ENCODE assay signal across 20 mouse cellular contexts in genomic region chr2:29422126-29422840, GRCm38 (mm10).
DNase-seq lines count a peak whose midpoint lies in the region; ATAC-seq and TF ChIP-seq lines count a peak whose summit lies in the region.
"Had no signal": no experiment of that assay in that cellular context is flagged by ENCODE, and none has a peak within 500 bp of the region (broad histone marks: within the 10 kb centered on the region; RNA-seq: fewer than 3 reads in every experiment).

No protein-coding gene starts in this region.

- H3K4me3 ChIP-seq in forebrain, embryonic 13.5 days: no peak overlapping the region
- no peak overlapping the region for H3K4me3 ChIP-seq in forebrain, postnatal 0 days (ENCODE audit: low read depth, low read length)
- H3K4me3 ChIP-seq in lung, embryonic 15.5 days: no peak overlapping the region
- H3K4me3 ChIP-seq: embryonic facial prominence, embryonic 13.5 days; heart, embryonic 12.5 days; intestine, embryonic 15.5 days; kidney, embryonic 15.5 days; limb, embryonic 12.5 days; neural tube, embryonic 13.5 days had no signal

- H3K4me2 ChIP-seq in forebrain, embryonic 13.5 days: no peak overlapping the region
- no peak overlapping the region for H3K4me2 ChIP-seq in forebrain, postnatal 0 days (ENCODE audit: low read depth)
- H3K4me2 ChIP-seq in lung, embryonic 15.5 days: no peak overlapping the region
- H3K4me2 ChIP-seq: embryonic facial prominence, embryonic 13.5 days; heart, embryonic 12.5 days; intestine, embryonic 15.5 days; kidney, embryonic 15.5 days; limb, embryonic 12.5 days; neural tube, embryonic 13.5 days had no signal

- H3K27ac ChIP-seq in forebrain, embryonic 13.5 days: peak overlapping the region; percentile 37
- no peak overlapping the region for H3K27ac ChIP-seq in forebrain, postnatal 0 days (ENCODE audit: low read depth, low read length)
- peak overlapping the region; percentile 38; the same call in 1 of the 2 replicates for H3K27ac ChIP-seq in lung, embryonic 15.5 days
- H3K27ac ChIP-seq: embryonic facial prominence, embryonic 13.5 days; intestine, embryonic 15.5 days; kidney, embryonic 15.5 days; limb, embryonic 12.5 days; liver, embryonic 14.5 days had no signal

- H3K9me3 ChIP-seq in forebrain, embryonic 13.5 days (replicated peaks): no peaks in the 10 kb centered on the region
- H3K9me3 ChIP-seq in forebrain, postnatal 0 days (ENCODE audit: low read length): no peaks in the 10 kb centered on the region
- no peaks in the 10 kb centered on the region for H3K9me3 ChIP-seq in lung, embryonic 15.5 days
- H3K9me3 ChIP-seq: embryonic facial prominence, embryonic 13.5 days; heart, embryonic 12.5 days; intestine, embryonic 15.5 days; kidney, embryonic 15.5 days; limb, embryonic 12.5 days; neural tube, embryonic 13.5 days had no signal

- no peaks in the 10 kb centered on the region for H3K36me3 ChIP-seq in forebrain, embryonic 13.5 days (ENCODE audit: poor library complexity, severe bottlenecking)
- no peaks in the 10 kb centered on the region for H3K36me3 ChIP-seq in forebrain, postnatal 0 days (ENCODE audit: insufficient read depth)
- no peaks in the 10 kb centered on the region for H3K36me3 ChIP-seq in lung, embryonic 15.5 days
- H3K36me3 ChIP-seq: embryonic facial prominence, embryonic 13.5 days; heart, embryonic 12.5 days; intestine, embryonic 15.5 days; kidney, embryonic 15.5 days; limb, embryonic 12.5 days; neural tube, embryonic 13.5 days had no signal

- peaks cover 65% of the 10 kb centered on the region for H3K4me1 ChIP-seq in forebrain, embryonic 13.5 days
- H3K4me1 ChIP-seq in forebrain, postnatal 0 days (ENCODE audit: insufficient read depth): 0 out of 2 replicates have a peak, but pooled peaks cover 2% of the 10 kb centered on the region
- H3K4me1 ChIP-seq in lung, embryonic 15.5 days: peaks cover 19% of the 10 kb centered on the region
- H3K4me1 ChIP-seq: embryonic facial prominence, embryonic 13.5 days had no signal

- H3K9ac ChIP-seq in forebrain, embryonic 13.5 days: no peak overlapping the region
- no peak overlapping the region for H3K9ac ChIP-seq in forebrain, postnatal 0 days
- no peak overlapping the region for H3K9ac ChIP-seq in lung, embryonic 15.5 days
- H3K9ac ChIP-seq: embryonic facial prominence, embryonic 13.5 days; heart, embryonic 12.5 days; intestine, embryonic 15.5 days; kidney, embryonic 15.5 days; limb, embryonic 12.5 days; liver, embryonic 14.5 days; neural tube, embryonic 13.5 days had no signal

- no peak for ATAC-seq in forebrain, embryonic 13.5 days
- ATAC-seq in forebrain, postnatal 0 days: no peak
- no peak for ATAC-seq in lung, embryonic 15.5 days (ENCODE audit: borderline replicate concordance, extremely low read depth, low FRiP score, low TSS enrichment)
- ATAC-seq: intestine, embryonic 15.5 days had no signal

- 87% methylated on average over 10 of the region's 10 CpGs for WGBS in forebrain, embryonic 13.5 days
- 76% methylated on average over 10 of the region's 10 CpGs for WGBS in forebrain, postnatal 0 days
- WGBS in lung, embryonic 15.5 days: 37% methylated on average over 10 of the region's 10 CpGs

- H3K27me3 ChIP-seq in forebrain, embryonic 13.5 days: no peaks in the 10 kb centered on the region
- H3K27me3 ChIP-seq in forebrain, postnatal 0 days (ENCODE audit: insufficient read depth, low read length): no peaks in the 10 kb centered on the region
- no peaks in the 10 kb centered on the region for H3K27me3 ChIP-seq in lung, embryonic 15.5 days
- H3K27me3 ChIP-seq: embryonic facial prominence, embryonic 13.5 days; heart, embryonic 12.5 days; intestine, embryonic 15.5 days; kidney, embryonic 15.5 days; limb, embryonic 12.5 days; neural tube, embryonic 13.5 days had no signal

- DNase-seq in forebrain, postnatal 0 days: no peak
- DNase-seq in lung, postnatal 4 days: no peak
- DNase-seq in 3134 (ENCODE audit: extremely low read depth, insufficient read length, low spot score): peak; percentile 42
- DNase-seq in fibroblast of lung, adult 2 months (ENCODE audit: low read depth): peak; percentile 61
- no peak for DNase-seq in ovary, postnatal 10 days (ENCODE audit: low spot score)
- DNase-seq in thymus, adult 18-20 months: no peak
- DNase-seq: adrenal gland, adult 2 months; B cell, adult 2 months; cerebellum, adult 11-12 months; gastrocnemius, postnatal 36 days; thymus, postnatal 36 days had no signal

- no peak for TF ChIP-seq CTCF in forebrain, postnatal 0 days (IDR thresholded peaks at IDR 0.05; ENCODE audit: low read depth)

Comparison
In these comparisons a context has a peak if more than half of its experiments do, and no peak if none do; other contexts are left out.
1. DNase-seq: peak in 3134 (single experiment) and fibroblast of lung, adult 2 months (single experiment); none in forebrain, postnatal 0 days (single experiment), lung, postnatal 4 days (0 of 2), ovary, postnatal 10 days (single experiment) and thymus, adult 18-20 months (0 of 2).